14 mouse cellular contexts compared by ENCODE assay signal in the genomic region with DNA sequence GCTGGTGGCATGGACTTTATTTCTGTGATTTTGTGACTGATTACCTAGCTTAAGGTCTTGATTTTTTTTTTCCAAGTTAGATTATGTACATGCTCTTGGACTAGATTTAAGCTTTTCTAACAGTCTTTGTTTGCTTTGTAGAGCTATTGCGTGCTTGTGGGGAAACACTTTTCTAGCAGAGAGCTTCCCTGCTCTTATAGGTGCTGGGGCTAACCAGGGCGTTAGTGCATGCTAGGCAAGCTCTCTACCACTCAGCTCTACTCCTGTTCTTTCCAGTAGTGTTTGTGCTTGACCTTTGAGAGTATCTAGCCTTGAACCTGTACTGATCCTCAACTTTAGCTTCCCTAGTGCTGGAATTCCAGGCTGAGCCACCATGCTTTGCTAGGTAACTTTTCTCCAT.
"Had no signal": no experiment of that assay in that cellular context is flagged by ENCODE, and none has a peak within 500 bp of the region (broad histone marks: within the 10 kb centered on the region; RNA-seq: fewer than 3 reads in every experiment).

No protein-coding gene starts in this region.

- H3K4me2 ChIP-seq: intestine, embryonic 15.5 days; lung, embryonic 15.5 days; midbrain, embryonic 11.5 days had no signal

- DNase-seq: kidney, adult 18-20 months; layer of hippocampus, adult 9-11 months; lung, postnatal 14 days; lung, postnatal 4 days; midbrain, embryonic 14.5 days; thymus, adult 18-20 months; thymus, postnatal 36 days had no signal

- H3K27ac ChIP-seq: intestine, embryonic 15.5 days; kidney, postnatal 0 days; layer of hippocampus, adult 2 months; left cerebral cortex, adult 2 months; liver, embryonic 14.5 days; lung, embryonic 15.5 days had no signal

- H3K4me1 ChIP-seq: intestine, embryonic 15.5 days; lung, embryonic 15.5 days had no signal

- H3K27me3 ChIP-seq: intestine, embryonic 15.5 days; lung, embryonic 15.5 days had no signal

- H3K36me3 ChIP-seq: intestine, embryonic 15.5 days; lung, embryonic 15.5 days had no signal

- ATAC-seq: intestine, embryonic 15.5 days had no signal

- H3K9ac ChIP-seq: intestine, embryonic 15.5 days; liver, embryonic 14.5 days; lung, embryonic 15.5 days had no signal

- H3K4me3 ChIP-seq: intestine, embryonic 15.5 days; layer of hippocampus, adult 2 months; left cerebral cortex, adult 2 months; lung, embryonic 15.5 days had no signal

- H3K9me3 ChIP-seq: intestine, embryonic 15.5 days; lung, embryonic 15.5 days had no signal
